Mouse (Mus musculus): ENCODE results near the gene Tpd52l1.

- no peak for TF ChIP-seq POLR2A (IDR thresholded peaks at IDR 0.05; ENCODE audit: low read depth, low read length)
- TF ChIP-seq CTCF (IDR thresholded peaks at IDR 0.05; ENCODE audit: extremely low read depth, insufficient read length, insufficient replicate concordance, low read depth, low read length), result no peak
These were observed 114.5 kb downstream of the Tpd52l1 start for GRCm38 (mm10) chr10:31331225-31331775.
